Mouse (Mus musculus) megakaryocyte, embryonic 14.5 days (primary cell): ENCODE results near the gene Rptor. TPM values are rescaled to one million over a fixed set of nuclear protein-coding genes. Genes with fewer than 3 reads are reported as not detected.
A peak's percentile ranks its signal among the peaks of the same experiment; 100 is the strongest.

ENCODE experiments used
- H3K27me3 ChIP-seq: replicated peaks from 2 replicates; pipeline ENCODE3; 2012; ENCODE audit warnings: inconsistent platforms
- H3K36me3 ChIP-seq: replicated peaks from 2 replicates; pipeline ENCODE3; 2012; ENCODE audit warnings: low read length, inconsistent platforms, mixed read lengths
- H3K4me1 ChIP-seq: 2 replicates; pipeline ENCODE4 v1.6.1; 2012; ENCODE audit warnings: inconsistent platforms
- H3K4me3 ChIP-seq: replicated peaks from 2 replicates; pipeline ENCODE3; 2012; ENCODE audit warnings: moderate library complexity, mild to moderate bottlenecking, inconsistent platforms
- H3K9me3 ChIP-seq: 2 replicates; pipeline ENCODE4 v1.6.1; 2012; ENCODE audit warnings: inconsistent platforms
- FLI1 ChIP-seq: IDR thresholded peaks from 2 replicates; pipeline ENCODE4 v1.6.1; 2012; ENCODE audit warnings: low read length, inconsistent platforms, mixed read lengths
- GATA1 ChIP-seq: IDR thresholded peaks from 3 replicates; pipeline ENCODE4 v1.6.1; 2012; ENCODE audit warnings: mixed read lengths, low read length, inconsistent platforms, borderline replicate concordance
- polyA plus RNA-seq: library from polyadenylated mRNA; stranded (reverse); fragments of >175 nt; gene quantifications from 2 replicates; pipeline ENCODE4 v1.2.3, GENCODE M21; 2012; ENCODE audit warnings: low replicate concordance; ENCODE audit not compliant: insufficient read depth

Gene Rptor
- polyA plus RNA-seq, 1 experiment: 20.2 TPM

GRCm38 (mm10) chr11:119811022-119811421 lies 208.3 kb downstream of the Rptor start:
- no peak overlapping the region for H3K4me3 ChIP-seq
- TF ChIP-seq GATA1: no peak
- TF ChIP-seq FLI1: no peak
- peaks cover 73% of the 10 kb centered on the region for H3K36me3 ChIP-seq
- H3K27me3 ChIP-seq: peaks cover 6% of the 10 kb centered on the region
- H3K4me1 ChIP-seq: peaks cover 73% of the 10 kb centered on the region
- H3K9me3 ChIP-seq: 0 out of 2 replicates have a peak, but pooled peaks cover 3% of the 10 kb centered on the region

- no peak overlapping the region for H3K4me3 ChIP-seq
- H3K4me1 ChIP-seq: peaks cover 69% of the 10 kb centered on the region
- peaks cover 6% of the 10 kb centered on the region for H3K27me3 ChIP-seq
- TF ChIP-seq GATA1 (no peak), FLI1 (no peak)
- H3K36me3 ChIP-seq: peaks cover 72% of the 10 kb centered on the region
- 0 out of 2 replicates have a peak, but pooled peaks cover 3% of the 10 kb centered on the region for H3K9me3 ChIP-seq
Observed at GRCm38 (mm10) chr11:119811598-119811997, 208.9 kb downstream of the Rptor start.

GRCm38 (mm10) chr11:119812093-119812492 lies 209.4 kb downstream of the Rptor start:
- 0 out of 2 replicates have a peak, but pooled peaks cover 3% of the 10 kb centered on the region for H3K9me3 ChIP-seq
- peaks cover 74% of the 10 kb centered on the region for H3K36me3 ChIP-seq
- no peak overlapping the region for H3K4me3 ChIP-seq
- H3K4me1 ChIP-seq: peaks cover 69% of the 10 kb centered on the region
- TF ChIP-seq FLI1 (no peak), GATA1 (no peak)
- peaks cover 6% of the 10 kb centered on the region for H3K27me3 ChIP-seq

DNA sequence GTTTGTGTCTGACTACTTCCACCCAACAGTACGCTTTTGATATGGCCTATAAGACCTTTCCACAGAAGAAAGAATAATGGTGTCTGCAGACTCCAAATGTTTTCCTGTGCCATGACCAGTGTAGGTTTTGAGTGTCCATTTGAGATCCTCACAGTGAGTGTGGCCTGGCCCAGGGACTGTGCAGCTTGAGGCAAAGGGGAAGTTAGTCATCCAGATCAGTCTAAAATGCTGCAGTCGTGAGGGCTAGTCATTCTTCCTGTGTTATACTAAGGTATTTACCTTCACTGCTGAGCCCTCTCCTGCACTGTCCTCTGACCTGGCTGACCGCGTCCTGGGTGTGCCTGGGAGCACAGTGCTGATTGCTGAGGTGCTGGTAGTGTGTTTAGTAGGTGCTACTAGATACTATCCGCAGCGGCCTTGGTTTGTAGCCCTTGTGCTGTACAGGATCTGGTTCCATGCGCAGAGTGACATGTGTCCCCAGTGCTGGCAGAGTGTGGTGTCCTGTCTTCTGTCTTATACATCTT lies 211.4 kb downstream of the Rptor start:
- peaks cover 80% of the 10 kb centered on the region for H3K36me3 ChIP-seq
- H3K4me1 ChIP-seq: peaks cover 59% of the 10 kb centered on the region
- no peak for TF ChIP-seq GATA1
- 0 out of 2 replicates have a peak, but pooled peaks cover 3% of the 10 kb centered on the region for H3K9me3 ChIP-seq
- H3K4me3 ChIP-seq: peak overlapping the region; percentile 43
- peaks cover 6% of the 10 kb centered on the region for H3K27me3 ChIP-seq

GRCm38 (mm10) chr11:119816798-119817361 lies 214.2 kb downstream of the Rptor start:
- Histone ChIP-seq H3K36me3 (peaks cover 80% of the 10 kb centered on the region), H3K4me1 (peaks cover 40% of the 10 kb centered on the region), H3K4me3 (no peak overlapping the region), H3K9me3 (0 out of 2 replicates have a peak, but pooled peaks cover 3% of the 10 kb centered on the region), H3K27me3 (peaks cover 6% of the 10 kb centered on the region)
- no peak for TF ChIP-seq FLI1

DNA sequence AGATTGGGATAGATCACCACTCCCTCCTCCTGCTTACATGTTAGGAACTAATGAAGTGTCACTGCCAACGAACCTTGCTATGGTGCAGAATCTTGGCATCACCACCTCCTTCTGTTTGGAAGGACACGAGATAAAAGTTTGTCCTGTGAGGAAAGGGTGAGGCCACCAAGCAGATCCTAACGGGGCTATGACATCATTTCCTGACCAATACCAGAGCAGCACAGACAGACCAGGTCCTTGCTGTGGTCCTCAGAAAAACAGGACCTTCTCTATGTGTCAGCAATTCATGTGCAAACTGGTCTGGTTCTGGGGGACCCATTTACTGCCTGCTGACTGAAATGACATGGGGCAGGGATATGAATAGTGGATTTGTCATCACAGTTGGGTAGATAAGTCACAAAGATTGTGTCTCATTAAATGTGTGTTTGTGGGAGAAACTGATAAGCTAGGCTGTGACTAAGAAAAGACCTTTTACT lies 214.7 kb downstream of the Rptor start:
- Histone ChIP-seq H3K27me3 (peaks cover 6% of the 10 kb centered on the region), H3K9me3 (0 out of 2 replicates have a peak, but pooled peaks cover 2% of the 10 kb centered on the region), H3K4me1 (peaks cover 39% of the 10 kb centered on the region), H3K36me3 (peaks cover 80% of the 10 kb centered on the region), H3K4me3 (no peak overlapping the region)
- no peak for TF ChIP-seq GATA1
- no peak for TF ChIP-seq FLI1

DNA sequence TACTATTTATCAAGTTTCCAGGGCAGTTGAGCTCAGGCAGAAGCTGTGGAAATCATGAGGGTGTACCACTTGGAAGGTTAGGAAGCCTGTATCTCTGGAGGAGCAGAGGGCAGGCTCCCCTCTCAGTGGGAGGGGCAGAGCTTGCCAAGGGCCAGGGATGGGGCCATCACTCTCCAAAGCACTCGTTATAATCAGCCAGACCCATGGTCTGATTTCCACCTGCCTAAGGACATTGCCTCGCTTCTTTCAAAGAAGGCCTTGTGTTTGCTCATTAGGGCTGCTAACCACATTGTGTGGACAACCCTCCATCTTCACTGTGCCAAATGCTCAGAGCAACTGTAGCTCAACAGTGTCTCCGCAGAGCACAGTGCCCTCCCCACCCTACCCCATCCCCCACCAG lies 215.2 kb downstream of the Rptor start:
- Histone ChIP-seq H3K27me3 (peaks cover 6% of the 10 kb centered on the region), H3K4me3 (no peak overlapping the region), H3K4me1 (peaks cover 39% of the 10 kb centered on the region), H3K9me3 (no peaks in the 10 kb centered on the region), H3K36me3 (peaks cover 80% of the 10 kb centered on the region)
- TF ChIP-seq FLI1: no peak
- TF ChIP-seq GATA1: no peak

DNA sequence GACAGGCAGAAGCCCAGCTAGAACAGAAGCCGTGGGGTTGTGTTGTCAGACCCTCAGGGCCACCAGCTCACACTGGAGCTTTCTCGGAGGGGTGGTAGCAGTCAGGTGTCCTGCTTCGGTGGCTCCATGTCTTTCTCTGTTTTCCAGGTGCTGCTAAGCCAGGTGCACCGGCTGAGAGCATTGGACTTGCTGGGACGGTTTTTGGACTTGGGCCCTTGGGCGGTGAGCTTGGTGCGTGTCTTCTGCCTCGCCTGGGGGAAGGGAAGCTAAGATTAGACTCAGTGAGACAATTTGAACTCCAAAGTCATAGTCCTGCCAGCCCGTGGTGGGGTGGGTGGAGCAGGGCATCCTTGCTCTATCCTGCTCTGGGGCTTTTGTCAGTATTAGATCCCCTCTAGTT lies 218.8 kb downstream of the Rptor start:
- TF ChIP-seq FLI1: no peak
- TF ChIP-seq GATA1: no peak
- Histone ChIP-seq H3K36me3 (peaks cover 78% of the 10 kb centered on the region), H3K27me3 (no peaks in the 10 kb centered on the region), H3K4me3 (no peak overlapping the region), H3K4me1 (peaks cover 50% of the 10 kb centered on the region), H3K9me3 (no peaks in the 10 kb centered on the region)

GRCm38 (mm10) chr11:119824072-119824649 lies 221.5 kb downstream of the Rptor start:
- H3K4me1 ChIP-seq: peaks cover 38% of the 10 kb centered on the region
- no peaks in the 10 kb centered on the region for H3K9me3 ChIP-seq
- no peak overlapping the region for H3K4me3 ChIP-seq
- TF ChIP-seq GATA1: no peak
- no peak for TF ChIP-seq FLI1
- no peaks in the 10 kb centered on the region for H3K27me3 ChIP-seq
- peaks cover 78% of the 10 kb centered on the region for H3K36me3 ChIP-seq

DNA sequence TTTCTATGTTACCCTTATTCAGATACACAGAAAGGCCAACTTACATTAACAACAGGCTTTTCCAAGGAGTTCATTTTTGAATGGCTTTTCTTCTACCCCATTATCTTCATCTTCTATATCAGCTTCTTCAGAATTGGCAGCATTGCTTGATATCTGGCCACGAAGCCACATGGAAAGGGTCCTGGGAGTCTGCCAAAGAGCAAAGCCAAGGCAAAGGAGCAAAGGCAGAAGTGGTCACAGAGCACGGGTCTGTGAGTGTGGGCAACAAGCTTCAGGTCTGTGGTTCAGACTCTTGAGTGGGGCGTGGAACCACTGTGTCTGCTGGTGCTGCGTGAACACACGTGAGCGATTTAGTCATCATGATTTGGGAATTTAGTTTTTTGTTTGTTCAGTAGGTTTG lies 223.1 kb downstream of the Rptor start:
- no peak for TF ChIP-seq FLI1
- no peak for TF ChIP-seq GATA1
- H3K4me3 ChIP-seq: no peak overlapping the region
- H3K9me3 ChIP-seq: no peaks in the 10 kb centered on the region
- peaks cover 77% of the 10 kb centered on the region for H3K36me3 ChIP-seq
- no peaks in the 10 kb centered on the region for H3K27me3 ChIP-seq
- H3K4me1 ChIP-seq: peaks cover 38% of the 10 kb centered on the region
